Mouse (Mus musculus) yolk sac, embryonic 10.5 days (tissue): ENCODE data around the gene Arsb.
A peak's percentile ranks its signal among the peaks of the same experiment; 100 is the strongest.

Experiments
- DNase-seq: peaks from one replicate; pipeline ENCODE4 v3.0.0-alpha.2; 2017; ENCODE audit warnings: low spot score

Arsb gene

GRCm38 (mm10) chr13:93922566-93922910 is 151.1 kb downstream of the Arsb start:
- DNase-seq: no peak

- no peak for DNase-seq
These were observed 153.5 kb downstream of the Arsb start for GRCm38 (mm10) chr13:93924735-93925432.

- DNase-seq: peak; percentile 41
These were observed 159.3 kb downstream of the Arsb start for GRCm38 (mm10) chr13:93930561-93931340.

- no peak for DNase-seq
These were observed 165.0 kb downstream of the Arsb start for GRCm38 (mm10) chr13:93936455-93936854.

GRCm38 (mm10) chr13:93938118-93938517 is 166.7 kb downstream of the Arsb start:
- DNase-seq: no peak

- no peak for DNase-seq
These were observed 168.1 kb downstream of the Arsb start for GRCm38 (mm10) chr13:93939363-93940127.

- no peak for DNase-seq
These were observed 169.5 kb downstream of the Arsb start for GRCm38 (mm10) chr13:93940742-93941531.

- no peak for DNase-seq
These were observed 179.6 kb downstream of the Arsb start for GRCm38 (mm10) chr13:93950996-93951395.

GRCm38 (mm10) chr13:93951555-93951954 is 180.1 kb downstream of the Arsb start:
- no peak for DNase-seq

GRCm38 (mm10) chr13:93952466-93952865 is 181.0 kb downstream of the Arsb start:
- no peak for DNase-seq

GRCm38 (mm10) chr13:93957907-93958306 is 186.5 kb downstream of the Arsb start:
- DNase-seq: no peak

- DNase-seq: no peak
These were observed 194.8 kb downstream of the Arsb start for GRCm38 (mm10) chr13:93966271-93966670.

GRCm38 (mm10) chr13:93967138-93967537 is 195.7 kb downstream of the Arsb start:
- no peak for DNase-seq

GRCm38 (mm10) chr13:93970115-93970514 is 198.7 kb downstream of the Arsb start:
- no peak for DNase-seq

GRCm38 (mm10) chr13:93972423-93972822 is 201.0 kb downstream of the Arsb start:
- DNase-seq: no peak

GRCm38 (mm10) chr13:93975668-93976067 is 204.2 kb downstream of the Arsb start:
- DNase-seq: no peak

GRCm38 (mm10) chr13:93976897-93977530 is 205.6 kb downstream of the Arsb start:
- no peak for DNase-seq

GRCm38 (mm10) chr13:93978703-93979495 is 207.5 kb downstream of the Arsb start:
- no peak for DNase-seq

GRCm38 (mm10) chr13:93979754-93980153 is 208.3 kb downstream of the Arsb start:
- DNase-seq: no peak

- DNase-seq: no peak
These were observed 213.1 kb downstream of the Arsb start for GRCm38 (mm10) chr13:93984521-93984920.

- DNase-seq: no peak
These were observed 213.8 kb downstream of the Arsb start for GRCm38 (mm10) chr13:93985181-93985580.
